In genomic region chr14:98703289-98703688, GRCm38 (mm10) we compare ENCODE assay signal across 12 mouse cellular contexts.
"Had no signal": no experiment of that assay in that cellular context is flagged by ENCODE, and none has a peak within 500 bp of the region (broad histone marks: within the 10 kb centered on the region; RNA-seq: fewer than 3 reads in every experiment).

No protein-coding gene starts in this region.

- DNase-seq: kidney, postnatal 25 days; layer of hippocampus, postnatal 36 days; lung, embryonic 14.5 days; lung, postnatal 10 days; lung, postnatal 4 days; midbrain, embryonic 14.5 days; thymus, postnatal 4 days had no signal

- ATAC-seq: liver, embryonic 12.5 days had no signal

- H3K9me3 ChIP-seq: limb, embryonic 15.5 days; liver, embryonic 12.5 days; midbrain, embryonic 10.5 days; neural tube, embryonic 15.5 days had no signal

- H3K4me3 ChIP-seq: limb, embryonic 15.5 days; liver, embryonic 12.5 days; midbrain, embryonic 10.5 days; myocyte; neural tube, embryonic 15.5 days had no signal

- H3K4me1 ChIP-seq: limb, embryonic 15.5 days; liver, embryonic 12.5 days; neural tube, embryonic 15.5 days had no signal

- H3K4me2 ChIP-seq: limb, embryonic 15.5 days; liver, embryonic 12.5 days; lung, embryonic 14.5 days; neural tube, embryonic 15.5 days had no signal

- H3K27ac ChIP-seq: limb, embryonic 15.5 days; liver, embryonic 12.5 days; midbrain, embryonic 10.5 days; neural tube, embryonic 15.5 days had no signal

- H3K36me3 ChIP-seq: limb, embryonic 15.5 days; liver, embryonic 12.5 days; midbrain, embryonic 10.5 days; neural tube, embryonic 15.5 days had no signal

- H3K27me3 ChIP-seq: limb, embryonic 15.5 days; liver, embryonic 12.5 days had no signal

- H3K9ac ChIP-seq: limb, embryonic 15.5 days; liver, embryonic 12.5 days; lung, embryonic 14.5 days; neural tube, embryonic 15.5 days had no signal
